Mouse (Mus musculus) left cerebral cortex, postnatal 4 days (tissue): Measurements from ENCODE around the gene Slc9a8. TPM values are rescaled to one million over a fixed set of nuclear protein-coding genes. Genes with fewer than 3 reads are reported as not detected.

ENCODE experiments used
- DNase-seq: peaks from one replicate; pipeline ENCODE4 v3.0.0-alpha.2; 2022
- intact Hi-C: fragments of 180-260 bp; cut with DNase I; formaldehyde crosslinking; loops from one replicate; pipeline ENCODE4 v1.15.1; 2025
- total RNA-seq, 2 experiments: library from RNA; stranded (reverse); gene quantifications; 2 replicates each; pipeline ENCODE4 v1.2.3; 2021

Slc9a8 gene
- total RNA-seq, 2 experiments from 2014 or later, result 33.9 to 42.1 TPM

GRCm38 (mm10) chr2:167503253-167503895, 81.9 kb downstream of the Slc9a8 start:
- peak; percentile 92 for DNase-seq
- intact Hi-C loops, result no loop called here

DNA sequence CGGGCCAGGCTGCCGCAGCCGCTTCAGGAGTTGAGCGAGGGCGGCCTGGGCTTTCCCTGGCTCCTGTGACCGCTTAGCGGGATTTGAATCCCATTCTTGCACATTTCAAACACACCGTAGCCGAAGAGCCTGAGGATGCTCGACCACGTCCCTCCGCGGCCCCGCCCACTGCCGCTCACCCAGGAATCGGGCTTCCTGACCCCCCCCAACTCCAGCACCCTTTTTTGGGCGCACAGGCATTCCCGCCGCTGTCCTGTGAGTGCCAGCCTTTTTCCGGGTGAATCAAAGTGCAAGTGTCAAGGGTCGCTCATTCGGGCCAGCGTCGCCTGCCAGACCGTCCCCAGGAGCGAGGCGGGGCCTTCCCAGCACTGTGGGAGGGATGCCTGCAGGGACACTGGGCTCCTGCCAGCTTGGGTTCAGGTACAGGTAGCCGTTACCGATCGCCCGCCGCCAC, 82.4 kb downstream of the Slc9a8 start:
- DNase-seq, result peak; percentile 39
- intact Hi-C loops, result no loop called here

DNA sequence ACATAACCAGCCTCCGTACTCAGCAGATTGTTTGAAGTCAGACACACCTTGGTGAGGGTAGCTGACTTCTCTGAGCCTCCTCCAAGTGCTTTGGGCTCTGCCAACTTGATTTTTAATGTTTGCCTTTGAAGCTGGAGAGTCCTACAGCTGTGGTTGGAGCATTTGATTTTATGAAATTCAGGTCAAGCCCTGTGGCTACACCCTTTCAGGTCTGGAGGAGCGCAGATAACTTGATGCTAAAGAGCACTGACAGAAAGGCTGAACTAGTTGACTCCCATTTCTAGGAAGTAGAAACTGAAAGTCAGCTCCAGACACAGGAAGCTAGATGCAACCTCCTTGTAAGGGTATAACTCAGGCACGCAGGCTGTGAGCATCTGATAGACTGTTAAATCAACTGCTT, 83.6 kb downstream of the Slc9a8 start:
- DNase-seq, result no peak
- intact Hi-C loops, result no loop called here

DNA sequence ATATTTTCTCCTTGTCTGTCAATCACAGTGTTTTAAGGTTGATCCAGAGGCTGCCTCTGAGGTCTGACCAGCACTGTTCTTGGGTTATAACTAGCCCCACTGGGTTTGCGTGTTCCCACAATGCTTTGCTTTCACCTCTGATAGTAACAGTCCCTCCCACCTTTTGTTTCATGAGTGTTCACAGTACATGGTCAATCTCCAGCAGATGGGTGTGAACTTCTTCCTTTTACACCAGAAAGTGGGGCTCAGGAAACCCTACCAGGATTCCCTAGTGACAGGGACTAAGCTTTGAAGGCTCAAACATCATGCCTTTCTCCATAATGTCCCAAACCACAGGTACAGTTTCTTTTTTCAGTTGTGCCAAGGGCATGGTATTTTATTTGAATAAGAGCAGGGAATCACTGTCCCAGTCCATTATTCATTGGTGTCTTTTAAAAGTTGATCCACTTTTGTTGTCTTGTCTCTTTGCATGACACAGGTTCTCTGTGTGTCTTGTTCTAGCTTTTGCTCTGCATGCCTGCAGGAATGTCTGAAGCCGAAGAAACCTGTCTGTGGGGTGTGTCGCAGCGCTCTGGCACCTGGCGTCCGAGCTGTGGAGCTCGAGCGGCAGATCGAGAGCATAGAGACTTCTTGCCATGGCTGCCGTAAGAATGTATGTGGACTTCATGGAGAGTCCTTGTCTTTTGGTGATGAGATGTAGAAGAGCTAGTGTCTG, 85.2 kb downstream of the Slc9a8 start:
- intact Hi-C loops, result no loop called here
- no peak for DNase-seq

- intact Hi-C loops, result no loop called here
- no peak for DNase-seq
Observed at GRCm38 (mm10) chr2:167507719-167508385, 86.3 kb downstream of the Slc9a8 start.

DNA sequence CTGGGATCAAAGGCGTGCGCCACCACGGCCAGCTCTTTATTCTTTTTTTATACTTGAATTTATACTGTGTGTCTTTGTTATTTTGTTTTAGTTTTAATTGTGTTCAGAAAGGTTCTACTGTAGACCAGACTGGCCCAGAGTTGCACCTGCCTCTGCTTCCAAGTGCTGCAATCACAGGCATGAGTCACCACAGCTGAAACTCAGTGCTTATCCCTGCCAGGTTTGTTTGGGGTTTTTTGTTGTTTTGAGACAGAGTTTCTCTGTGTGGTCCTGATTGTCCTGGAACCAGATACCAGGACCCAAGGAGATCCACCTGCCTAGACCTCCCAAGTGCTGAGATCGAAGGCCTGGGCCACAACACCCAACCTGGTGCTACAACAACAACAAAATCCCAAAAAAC, 87.1 kb downstream of the Slc9a8 start:
- intact Hi-C loops, result no loop called here
- DNase-seq, result no peak

DNA sequence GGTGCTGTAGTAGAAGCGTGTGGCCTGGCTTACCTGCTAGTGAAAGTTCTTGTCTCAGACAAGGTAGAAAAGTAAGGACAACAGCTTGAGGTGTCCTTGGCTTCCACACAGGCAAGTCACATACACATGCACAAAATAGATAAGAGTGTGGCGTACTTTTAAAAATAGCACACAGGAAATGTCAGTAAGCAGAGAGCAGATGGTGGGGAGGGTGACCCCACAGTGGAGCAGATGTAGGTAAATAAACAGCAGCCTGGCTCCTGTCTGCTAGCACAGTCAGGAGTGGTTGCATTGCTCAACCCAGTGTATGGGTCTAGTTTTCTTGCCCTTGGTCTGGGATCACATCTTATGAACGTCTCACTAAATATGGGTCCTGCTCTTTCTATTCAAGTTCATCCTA, 89.0 kb downstream of the Slc9a8 start:
- DNase-seq, result no peak
- intact Hi-C loops, result no loop called here

GRCm38 (mm10) chr2:167512365-167512764, 90.9 kb downstream of the Slc9a8 start:
- DNase-seq, result no peak
- intact Hi-C loops, result no loop called here

- intact Hi-C loops, result no loop called here
- no peak for DNase-seq
Observed at GRCm38 (mm10) chr2:167512970-167513369, 91.5 kb downstream of the Slc9a8 start.

GRCm38 (mm10) chr2:167514641-167515040, 93.1 kb downstream of the Slc9a8 start:
- DNase-seq, result no peak
- intact Hi-C loops, result no loop called here

DNA sequence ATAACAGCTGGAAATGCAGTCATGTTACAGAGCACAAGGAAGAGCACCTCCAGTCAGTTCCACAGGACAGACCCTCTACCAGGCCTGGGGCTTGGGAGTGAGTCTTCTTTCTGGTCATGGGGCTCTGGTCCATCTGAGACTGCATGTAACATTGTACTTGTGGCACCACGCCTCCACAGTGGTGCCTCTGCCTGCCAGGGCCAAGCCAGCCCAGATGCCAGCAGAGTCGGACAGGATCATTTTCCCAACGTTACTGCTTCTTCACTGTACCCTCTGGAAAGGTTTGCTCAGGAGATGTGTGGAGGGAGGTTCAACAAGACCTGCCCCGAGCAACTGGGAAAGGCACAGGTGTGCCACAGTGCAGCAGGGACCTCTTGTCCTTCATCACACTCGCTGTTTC, 94.2 kb downstream of the Slc9a8 start:
- intact Hi-C loops, result no loop called here

DNA sequence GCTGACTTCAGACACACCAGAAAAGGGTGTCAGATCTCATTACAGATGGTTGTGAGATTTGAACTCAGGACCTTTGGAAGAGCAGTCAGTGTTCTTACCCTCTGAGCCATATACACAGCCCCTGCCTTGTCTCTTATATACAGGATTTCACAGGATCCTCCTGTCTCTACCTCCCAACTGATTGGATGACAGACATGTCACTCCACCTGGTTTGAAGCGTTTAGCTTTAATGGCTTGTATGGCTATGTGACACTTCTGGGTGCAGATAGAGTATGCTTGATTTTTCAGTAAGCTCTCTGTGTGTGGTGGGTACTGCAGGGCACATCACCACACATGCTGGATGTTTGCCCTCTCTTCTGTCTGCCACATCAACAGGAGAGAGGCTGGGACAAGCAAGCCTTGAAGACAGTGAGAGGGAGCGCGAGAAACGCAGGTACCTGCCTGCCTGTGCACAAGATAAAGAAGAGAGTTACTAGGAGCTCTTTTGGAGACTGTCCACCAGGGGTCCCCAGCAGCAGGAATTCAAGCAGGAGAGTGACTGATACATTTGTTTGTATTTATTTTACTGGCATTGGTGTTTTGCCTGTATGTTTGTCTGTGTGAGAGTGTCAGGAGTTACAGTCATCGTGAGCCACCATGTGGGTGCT, 98.2 kb downstream of the Slc9a8 start:
- DNase-seq, result no peak
- intact Hi-C loops, result no loop called here

More for the DNA sequence above, 94.2 kb downstream of the Slc9a8 start:
- no peak for DNase-seq

Other genes starting within 250 kb of the Slc9a8 start
- 10 to 100 TPM; 46.5 to 50.9 TPM for gene Kcnb1, start 231.6 kb upstream of the Slc9a8 start, total RNA-seq
- 1 to 10 TPM; 2.6 to 3.2 TPM for gene Ptgis, start 181.1 kb upstream of the Slc9a8 start, total RNA-seq
- 10 to 100 TPM; 77.2 to 80.4 TPM for gene B4galt5, start 72.5 kb upstream of the Slc9a8 start, total RNA-seq
- 10 to 100 TPM; 36.6 to 40.0 TPM for gene Rnf114, start 70.9 kb downstream of the Slc9a8 start, total RNA-seq
- 10 to 100 TPM; 53.5 to 58.1 TPM for gene Spata2, start 71.2 kb downstream of the Slc9a8 start, total RNA-seq
- gene Snai1, start 116.5 kb downstream of the Slc9a8 start, total RNA-seq, result 1 to 10 TPM; 1.1 to 1.3 TPM
- 100 to 1,000 TPM; 217 TPM for gene Ube2v1, start 210.4 kb downstream of the Slc9a8 start, total RNA-seq
- gene Gm20431, start 239.8 kb downstream of the Slc9a8 start, total RNA-seq, result 10 to 100 TPM; 30.8 to 32.7 TPM